Mouse (Mus musculus) hindbrain, embryonic 13.5 days (tissue): ENCODE measurements around the gene Pde4d. TPM values are rescaled to one million over a fixed set of nuclear protein-coding genes. Genes with fewer than 3 reads are reported as not detected.

Source experiments
- ATAC-seq: fragments of 200-750 bp; cut with Nextera tagmentation; 2 replicates; pipeline ENCODE4 v1.8.0; 2017; ENCODE audit warnings: moderate TSS enrichment; ENCODE audit not compliant: low FRiP score
- H3K27ac ChIP-seq: fragments of 300-500 bp; sonication (generic); 2 replicates; pipeline ENCODE4 v1.5.1; 2015; ENCODE audit warnings: inconsistent platforms, mild to moderate bottlenecking, moderate library complexity
- H3K27me3 ChIP-seq: fragments of 300-500 bp; sonication (generic); 2 replicates; pipeline ENCODE4 v1.6.1; 2015; ENCODE audit warnings: mild to moderate bottlenecking, inconsistent platforms
- H3K36me3 ChIP-seq: fragments of 300-500 bp; sonication (generic); 2 replicates; pipeline ENCODE4 v1.6.1; 2015; ENCODE audit warnings: mild to moderate bottlenecking, inconsistent platforms
- H3K4me1 ChIP-seq: fragments of 300-500 bp; sonication (generic); replicated peaks from 2 replicates; pipeline ENCODE4 v1.6.1; 2015; ENCODE audit warnings: inconsistent platforms
- H3K4me2 ChIP-seq: fragments of 300-500 bp; sonication (generic); 2 replicates; pipeline ENCODE4 v1.6.1; 2015; ENCODE audit warnings: inconsistent platforms, mild to moderate bottlenecking, moderate library complexity
- H3K4me3 ChIP-seq: fragments of 300-500 bp; sonication (generic); 2 replicates; pipeline ENCODE4 v1.5.1; 2015; ENCODE audit warnings: mild to moderate bottlenecking, inconsistent platforms
- H3K9ac ChIP-seq: fragments of 300-500 bp; sonication (generic); 2 replicates; pipeline ENCODE4 v1.6.1; 2015; ENCODE audit warnings: mild to moderate bottlenecking, inconsistent platforms
- H3K9me3 ChIP-seq: fragments of 300-500 bp; sonication (generic); 2 replicates; pipeline ENCODE4 v1.6.1; 2016; ENCODE audit warnings: inconsistent platforms
- WGBS: fragments of 180-500 bp; shearing (Covaris S2); methylation state at CpG from one replicate; pipeline ENCODE4 v1.1.7; 2015; 5-methylcytosine and 5-hydroxymethylcytosine counted together
- microRNA counts: library from miRNA; unstranded; fragments of <30 nt; microRNA quantifications from one replicate; lab custom pipeline; 2016
- microRNA-seq: library from miRNA; unstranded; fragments of <30 nt; microRNA quantifications from one replicate; pipeline ENCODE4, GENCODE M21; 2016
- polyA plus RNA-seq: library from polyadenylated mRNA; unstranded; fragments of >200 nt; fragmentation: Nextera tagmentation; extraction: Ambion mirVana; gene quantifications from 2 replicates; pipeline ENCODE4 v1.2.1, GENCODE M21; 2015

Gene Pde4d
- polyA plus RNA-seq, 1 experiment from 2014 or later, result 18.6 TPM

DNA sequence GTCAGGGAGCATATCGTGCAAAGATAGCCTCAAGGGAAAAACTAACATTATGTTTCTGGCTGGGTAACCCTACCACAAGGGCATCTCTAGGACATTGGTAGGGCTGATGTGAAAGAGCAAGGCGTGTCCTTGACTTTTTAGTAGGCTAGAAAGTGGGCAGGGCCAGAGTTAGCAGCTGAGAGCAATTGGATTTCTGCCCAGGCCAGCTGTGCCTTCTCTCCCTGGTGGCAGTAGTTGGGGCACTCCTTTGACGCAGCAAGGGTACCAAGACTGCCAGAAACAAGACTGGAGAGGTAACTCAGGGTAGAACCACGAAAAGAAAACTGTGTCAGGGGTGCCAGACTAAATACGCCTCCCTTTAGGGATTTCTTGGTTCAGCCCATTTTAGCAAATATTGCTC is 1536.1 kb downstream of the Pde4d start:
- Histone ChIP-seq H3K4me1 (no peaks in the 10 kb centered on the region), H3K4me3 (no peak overlapping the region), H3K36me3 (no peaks in the 10 kb centered on the region), H3K9me3 (no peaks in the 10 kb centered on the region), H3K27me3 (no peaks in the 10 kb centered on the region), H3K9ac (no peak overlapping the region), H3K27ac (no peak overlapping the region), H3K4me2 (no peak overlapping the region)
- ATAC-seq, result no peak
- WGBS, result 60% methylated on average over 5 of the region's 5 CpGs

DNA sequence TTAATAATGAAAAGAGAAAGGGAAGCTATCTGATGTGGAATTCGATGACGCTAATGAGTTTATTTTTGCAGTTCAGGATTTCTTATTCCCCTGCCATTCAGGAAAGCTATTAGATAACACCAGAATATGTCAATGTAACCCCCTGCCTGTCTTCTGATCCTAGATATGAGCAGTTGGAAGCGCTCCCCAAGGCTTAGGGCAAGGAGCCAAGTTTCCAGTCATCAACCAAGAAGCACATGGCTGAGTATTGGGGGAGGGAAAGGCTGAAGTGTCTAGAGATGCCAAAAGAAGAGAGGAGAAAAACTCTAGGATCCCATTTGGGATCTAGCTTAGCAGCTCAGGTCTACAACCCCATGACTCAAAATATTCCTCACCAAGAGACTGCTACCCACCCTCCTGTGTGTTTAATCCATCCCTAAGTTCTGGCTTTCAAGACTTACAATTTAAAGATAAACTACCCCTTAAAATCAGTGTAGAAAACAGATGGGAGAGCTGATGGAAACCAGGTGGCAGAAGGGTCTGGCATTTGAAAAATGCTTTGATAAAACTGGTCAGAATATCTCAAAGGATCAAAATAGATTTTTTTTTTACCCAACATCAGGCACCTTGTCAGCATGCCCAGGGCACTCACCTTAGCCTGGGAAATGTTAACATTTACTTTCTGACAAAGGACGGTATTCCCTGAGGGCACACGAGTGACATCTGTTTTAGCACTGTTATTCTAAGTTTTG is 1543.2 kb downstream of the Pde4d start:
- no peak overlapping the region for H3K4me2 ChIP-seq
- 76% methylated on average over 5 of the region's 5 CpGs for WGBS
- peaks cover 9% of the 10 kb centered on the region; the same call in 1 of the 2 replicates for H3K4me1 ChIP-seq
- H3K9ac ChIP-seq, result no peak overlapping the region
- H3K9me3 ChIP-seq, result no peaks in the 10 kb centered on the region
- no peak for ATAC-seq
- H3K27me3 ChIP-seq, result no peaks in the 10 kb centered on the region
- H3K4me3 ChIP-seq, result no peak overlapping the region
- H3K27ac ChIP-seq, result no peak overlapping the region
- no peaks in the 10 kb centered on the region for H3K36me3 ChIP-seq

DNA sequence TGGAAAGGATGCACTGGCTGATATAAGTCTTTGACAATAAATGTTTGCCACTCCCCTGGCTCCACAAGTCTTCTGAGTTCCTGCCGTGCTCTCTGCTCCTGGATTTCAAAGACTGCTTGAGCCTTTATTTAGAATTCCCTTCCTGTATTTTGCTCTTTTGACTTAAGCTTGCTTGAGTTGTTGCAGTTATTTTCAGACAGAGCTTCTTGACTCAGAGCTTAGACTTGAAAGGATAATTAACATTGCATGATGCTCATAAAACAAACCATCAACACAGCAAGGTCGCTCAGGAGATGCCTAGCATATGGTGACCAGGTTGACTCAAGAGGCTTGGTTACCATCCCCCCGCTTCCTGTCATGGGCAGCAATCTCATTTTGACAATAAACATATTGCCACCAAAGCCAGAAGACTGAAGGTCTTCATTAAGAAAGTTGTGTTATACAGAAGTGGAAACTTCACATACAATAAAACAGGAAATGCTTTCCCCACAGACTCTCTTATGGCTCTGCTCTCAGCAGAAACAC is 1544.6 kb downstream of the Pde4d start:
- H3K4me2 ChIP-seq, result no peak overlapping the region
- H3K4me3 ChIP-seq, result no peak overlapping the region
- WGBS, result 84% methylated on average over 3 of the region's 3 CpGs
- H3K9me3 ChIP-seq, result no peaks in the 10 kb centered on the region
- H3K4me1 ChIP-seq, result peaks cover 9% of the 10 kb centered on the region; the same call in 1 of the 2 replicates
- H3K9ac ChIP-seq, result no peak overlapping the region
- no peak for ATAC-seq
- no peak overlapping the region for H3K27ac ChIP-seq
- H3K27me3 ChIP-seq, result no peaks in the 10 kb centered on the region
- no peaks in the 10 kb centered on the region for H3K36me3 ChIP-seq

DNA sequence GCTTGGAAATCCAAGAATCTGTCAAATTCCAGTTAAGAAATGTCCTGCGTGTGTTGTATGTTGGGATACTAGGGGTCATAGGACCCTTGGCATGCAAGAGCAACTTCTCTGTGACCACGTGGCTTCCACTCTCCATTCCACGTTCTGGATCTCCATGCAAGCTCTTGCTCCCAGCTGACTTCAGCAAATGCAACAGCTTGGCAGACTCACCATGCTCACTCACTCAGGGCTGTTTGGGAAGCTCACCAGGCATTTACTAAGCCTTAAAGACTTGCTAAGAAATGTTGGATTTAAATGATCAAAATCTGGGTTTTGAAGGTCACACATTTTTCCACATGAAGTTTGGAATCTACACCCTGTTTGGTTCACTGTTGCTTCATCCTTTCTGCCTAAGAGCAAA is 1552.3 kb downstream of the Pde4d start:
- Histone ChIP-seq H3K27ac (no peak overlapping the region), H3K27me3 (no peaks in the 10 kb centered on the region), H3K4me2 (no peak overlapping the region), H3K9ac (no peak overlapping the region), H3K36me3 (no peaks in the 10 kb centered on the region), H3K4me1 (no peaks in the 10 kb centered on the region), H3K4me3 (no peak overlapping the region), H3K9me3 (no peaks in the 10 kb centered on the region)
- 89% methylated on average over 3 of the region's 3 CpGs for WGBS
- no peak for ATAC-seq

MicroRNA genes within 50 kb of the gene (microRNA counts, 519-probe panel; counts per million panel counts)
- microRNA mmu-miR-1904 (lab: Ali Mortazavi, UCI) (51.3 counts per million), microRNA mmu-miR-582-3p (lab: Ali Mortazavi, UCI) (51.3 counts per million), microRNA mmu-miR-582-5p (lab: Ali Mortazavi, UCI) (3,043 counts per million, percentile 33 among the panel's probes with 10 or more counts)

Small RNAs within 50 kb of the gene (microRNA-seq; reads per million reads assigned to microRNA genes)
- not detected for gene Mir1904
- 30.2 reads per million, percentile 35 among the genes with 10 or more reads in this experiment for gene Mir582

Other genes starting within 250 kb of the Pde4d start
- 1.9 and 2.4 TPM in 2 replicates for gene Elovl7, start 235.5 kb upstream of the Pde4d start, polyA plus RNA-seq
- 2.3 and 2.7 TPM in 2 replicates for gene Depdc1b, start 133.6 kb upstream of the Pde4d start, polyA plus RNA-seq